Mouse (Mus musculus) Patski (cell line): ENCODE data around the gene Parvg. TPM values are rescaled to one million over a fixed set of nuclear protein-coding genes. Genes with fewer than 3 reads are reported as not detected.
A peak's percentile ranks its signal among the peaks of the same experiment; 100 is the strongest.

Experiments used
- ATAC-seq: fragments of 100-300 bp; one replicate; pipeline ENCODE4 v1.8.0; 2021
- CTCF ChIA-PET: fragments of 350-600 bp; sonication (Branson Sonifier 250); formaldehyde crosslinking; loops from one replicate; lab custom pipeline; 2022; ENCODE audit warnings: inconsistent platforms; lab: Charles Lee
- POLR2A ChIA-PET: fragments of 350-600 bp; sonication (Branson Sonifier 250); formaldehyde crosslinking; loops from one replicate; lab custom pipeline; 2022; ENCODE audit warnings: antibody characterized with exemption, inconsistent platforms; lab: Charles Lee
- DNase-seq: peaks from one replicate; pipeline ENCODE4 v3.0.0-alpha.2; 2011; ENCODE audit warnings: low read depth, low spot score
- H3K27me3 ChIP-seq: fragments of 371-371 bp; one replicate; pipeline ENCODE4 v1.5.1; 2021
- CTCF ChIP-seq: fragments of 100-300 bp; IDR thresholded peaks from one replicate; pipeline ENCODE4 v1.5.1; 2021
- in situ Hi-C: fragments of 300-500 bp; cut with MboI; formaldehyde crosslinking; loops from 3 replicates; pipeline ENCODE4 v1.11.1; 2018; ENCODE audit warnings: low pct_unique_long_range_greater_than_20kb, mixed read lengths
- polyA plus RNA-seq: library from polyadenylated mRNA; unstranded; gene quantifications from one replicate; pipeline ENCODE4 v1.2.3, GENCODE M21; 2021

Parvg gene
- polyA plus RNA-seq, 1 experiment from 2014 or later = not detected

- ATAC-seq (no peak), DNase-seq (no peak)
- CTCF ChIA-PET = no interaction called here
- TF ChIP-seq CTCF = no peak
- in situ Hi-C loops = no loop called here
- H3K27me3 ChIP-seq = no peaks in the 10 kb centered on the region
- POLR2A ChIA-PET = no interaction called here
These were observed 27.5 kb downstream of the Parvg start for GRCm38 (mm10) chr15:84351342-84351741.

GRCm38 (mm10) chr15:84351915-84352844, 28.4 kb downstream of the Parvg start:
- TF ChIP-seq CTCF = no peak
- ATAC-seq (no peak), DNase-seq (no peak)
- CTCF ChIA-PET = no interaction called here
- H3K27me3 ChIP-seq = no peaks in the 10 kb centered on the region
- POLR2A ChIA-PET = no interaction called here
- in situ Hi-C loops = no loop called here

GRCm38 (mm10) chr15:84355081-84355480, 31.3 kb downstream of the Parvg start:
- H3K27me3 ChIP-seq = peaks cover 4% of the 10 kb centered on the region
- no peak for ATAC-seq
- no peak for DNase-seq
- TF ChIP-seq CTCF = no peak
- ChIA-PET POLR2A (no interaction called here), CTCF (no interaction called here)
- in situ Hi-C loops = no loop called here

- DNase-seq (no peak), ATAC-seq (no peak)
- H3K27me3 ChIP-seq = peaks cover 5% of the 10 kb centered on the region
- ChIA-PET POLR2A (interaction anchor here (0.6 kb wide), 1 partner anchor 1817 kb away, joined by 4 read pairs; no protein-coding TSS in a partner anchor), CTCF (no interaction called here)
- TF ChIP-seq CTCF = no peak
- in situ Hi-C loops = no loop called here
These were observed 40.9 kb downstream of the Parvg start for GRCm38 (mm10) chr15:84364746-84365145.

GRCm38 (mm10) chr15:84365675-84366381, 42.0 kb downstream of the Parvg start:
- no peaks in the 10 kb centered on the region for H3K27me3 ChIP-seq
- TF ChIP-seq CTCF = no peak
- POLR2A ChIA-PET = no interaction called here
- CTCF ChIA-PET = no interaction called here
- in situ Hi-C loops = no loop called here
- ATAC-seq = no peak
- DNase-seq = peak; percentile 35

GRCm38 (mm10) chr15:84366574-84366989, 42.8 kb downstream of the Parvg start:
- H3K27me3 ChIP-seq = no peaks in the 10 kb centered on the region
- in situ Hi-C loops = no loop called here
- DNase-seq = no peak
- TF ChIP-seq CTCF = no peak
- POLR2A ChIA-PET = interaction anchor here (0.6 kb wide), 1 partner anchor 198 kb away, joined by 8 read pairs; no protein-coding TSS in a partner anchor
- CTCF ChIA-PET = no interaction called here
- no peak for ATAC-seq

- H3K27me3 ChIP-seq = no peaks in the 10 kb centered on the region
- no peak for ATAC-seq
- POLR2A ChIA-PET = no interaction called here
- no peak for DNase-seq
- in situ Hi-C loops = no loop called here
- CTCF ChIA-PET = no interaction called here
- TF ChIP-seq CTCF = no peak
These were observed 43.6 kb downstream of the Parvg start for GRCm38 (mm10) chr15:84367402-84367801.

- no peak for ATAC-seq
- in situ Hi-C loops = no loop called here
- ChIA-PET CTCF (no interaction called here), POLR2A (interaction anchor here (0.6 kb wide), 1 partner anchor 180 kb away, joined by 3 read pairs; no protein-coding TSS in a partner anchor)
- no peaks in the 10 kb centered on the region for H3K27me3 ChIP-seq
- no peak for TF ChIP-seq CTCF
- DNase-seq = no peak
These were observed 49.0 kb downstream of the Parvg start for GRCm38 (mm10) chr15:84372801-84373200.

GRCm38 (mm10) chr15:84378734-84379133, 54.9 kb downstream of the Parvg start:
- DNase-seq (no peak), ATAC-seq (no peak)
- no peak for TF ChIP-seq CTCF
- CTCF ChIA-PET = no interaction called here
- in situ Hi-C loops = no loop called here
- no peaks in the 10 kb centered on the region for H3K27me3 ChIP-seq
- POLR2A ChIA-PET = no interaction called here

- DNase-seq (peak; percentile 75), ATAC-seq (peak; percentile 90)
- CTCF ChIA-PET = no interaction called here
- H3K27me3 ChIP-seq = no peaks in the 10 kb centered on the region
- in situ Hi-C loops = no loop called here
- POLR2A ChIA-PET = no interaction called here
- no peak for TF ChIP-seq CTCF
These were observed 56.4 kb downstream of the Parvg start for GRCm38 (mm10) chr15:84380181-84380580.

- in situ Hi-C loops = no loop called here
- no peaks in the 10 kb centered on the region for H3K27me3 ChIP-seq
- no peak for ATAC-seq
- no peak for DNase-seq
- TF ChIP-seq CTCF = no peak
- CTCF ChIA-PET = no interaction called here
- POLR2A ChIA-PET = no interaction called here
These were observed 60.2 kb downstream of the Parvg start for GRCm38 (mm10) chr15:84384066-84384465.
